Mouse (Mus musculus) liver, adult 2 months (tissue): ENCODE measurements around the gene Zfp202. TPM values are rescaled to one million over a fixed set of nuclear protein-coding genes. Genes with fewer than 3 reads are reported as not detected.
A peak's percentile ranks its signal among the peaks of the same experiment; 100 is the strongest.

ENCODE experiments used
- DNase-seq: peaks from one replicate; pipeline ENCODE4 v3.0.0-alpha.2; 2011; ENCODE audit warnings: low read depth, low spot score; ENCODE audit errors: extremely low read depth
- H3K27ac ChIP-seq: fragments of 200-500 bp; replicated peaks from 2 replicates; pipeline ENCODE4 v1.5.1; 2012; ENCODE audit warnings: low read depth, mild to moderate bottlenecking, control low read depth, inconsistent platforms, low read length; ENCODE audit not compliant: insufficient read depth
- H3K27me3 ChIP-seq: fragments of 200-500 bp; 2 replicates; pipeline ENCODE4 v1.6.1; 2012; ENCODE audit warnings: mild to moderate bottlenecking, moderate library complexity, low read length, inconsistent platforms; ENCODE audit not compliant: control insufficient read depth, insufficient read depth
- H3K36me3 ChIP-seq: fragments of 200-500 bp; 2 replicates; pipeline ENCODE4 v1.6.1; 2012; ENCODE audit warnings: low read length, inconsistent platforms; ENCODE audit not compliant: control insufficient read depth, insufficient read depth
- H3K4me1 ChIP-seq: fragments of 200-500 bp; 2 replicates; pipeline ENCODE4 v1.6.1; 2011; ENCODE audit warnings: low read length; ENCODE audit not compliant: control insufficient read depth, insufficient read depth
- H3K4me3 ChIP-seq: fragments of 200-500 bp; 2 replicates; pipeline ENCODE4 v1.5.1; 2011; ENCODE audit warnings: low read depth, mild to moderate bottlenecking, control low read depth, low read length, moderate library complexity; ENCODE audit not compliant: insufficient read depth
- H3K79me2 ChIP-seq: fragments of 200-500 bp; 2 replicates; pipeline ENCODE4 v1.6.1; 2012; ENCODE audit warnings: inconsistent platforms, mild to moderate bottlenecking, low read length, moderate library complexity; ENCODE audit not compliant: control insufficient read depth, insufficient read depth
- H3K9ac ChIP-seq: fragments of 200-500 bp; 2 replicates; pipeline ENCODE4 v1.6.1; 2012; ENCODE audit warnings: low read depth, mild to moderate bottlenecking, control low read depth, inconsistent platforms, low read length
- CTCF ChIP-seq: fragments of 200-500 bp; IDR thresholded peaks from 2 replicates; pipeline ENCODE4 v1.5.1; 2011; ENCODE audit warnings: low read depth, low read length, control low read depth
- POLR2A ChIP-seq: fragments of 200-500 bp; IDR thresholded peaks from 2 replicates; pipeline ENCODE4 v1.6.1; 2011; ENCODE audit warnings: low read length, control low read depth; ENCODE audit not compliant: insufficient read depth; ENCODE audit errors: extremely low read depth
- WGBS: fragments of 180-500 bp; shearing (Covaris S2); methylation state at CpG from one replicate; pipeline ENCODE4 v1.1.7; 2018; 5-methylcytosine and 5-hydroxymethylcytosine counted together
- polyA plus RNA-seq: library from polyadenylated mRNA; depleted of rRNA; stranded (reverse); fragments of >200 nt; gene quantifications from 2 replicates; pipeline ENCODE4 v1.2.3, GENCODE M21; 2012
- total RNA-seq: library from RNA; depleted of rRNA; stranded (reverse); fragments of >200 nt; gene quantifications from 2 replicates; pipeline ENCODE4 v1.2.3, GENCODE M21; 2014

Gene Zfp202
- total and polyA plus RNA-seq, 2 experiments: 0.28 to 0.65 TPM

DNA sequence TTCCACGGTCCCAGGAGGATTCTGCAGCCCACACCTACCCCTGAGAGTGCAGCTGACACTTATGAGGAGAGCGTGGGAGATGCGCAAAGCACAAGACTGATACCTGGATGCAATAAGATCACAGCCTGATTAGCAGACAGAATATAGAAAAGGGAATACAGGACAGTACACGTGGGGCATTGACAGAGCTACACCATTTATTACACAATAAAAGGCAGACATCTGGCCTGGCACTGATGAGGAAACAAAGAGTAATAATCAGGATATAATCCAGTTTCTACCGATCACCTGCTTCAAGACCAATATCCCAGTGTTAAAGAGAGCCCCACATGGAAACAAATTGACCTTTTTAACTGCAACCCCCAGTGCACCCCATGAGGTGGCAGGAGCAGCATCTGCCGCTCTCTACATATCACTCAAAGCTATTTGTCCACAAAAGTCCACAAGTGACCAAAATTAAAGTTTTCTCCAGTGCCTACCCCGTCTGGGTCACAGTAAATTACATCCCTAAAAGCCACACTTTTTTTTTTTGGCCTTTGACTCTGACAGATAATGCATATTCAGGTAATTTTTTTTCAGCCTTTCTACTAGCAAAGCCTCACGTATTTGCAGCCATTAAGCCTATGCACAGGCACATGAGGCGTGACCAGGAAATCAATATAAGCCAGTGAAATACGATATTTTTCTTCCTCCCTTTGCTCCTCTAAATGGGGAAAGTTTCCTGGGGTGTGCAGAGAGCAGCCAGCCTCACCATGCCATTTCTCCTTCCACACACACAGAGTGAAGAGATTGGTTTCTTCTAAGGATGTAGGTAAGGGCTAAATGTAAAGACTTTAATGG, 42.3 kb downstream of the Zfp202 start:
- Histone ChIP-seq H3K4me3 (no peak overlapping the region), H3K9ac (no peak overlapping the region), H3K27ac (no peak overlapping the region), H3K36me3 (no peaks in the 10 kb centered on the region), H3K4me1 (no peaks in the 10 kb centered on the region), H3K79me2 (no peaks in the 10 kb centered on the region), H3K27me3 (no peaks in the 10 kb centered on the region)
- DNase-seq: no peak
- TF ChIP-seq CTCF (no peak), POLR2A (no peak)
- WGBS: 70% methylated on average over 10 of the region's 10 CpGs

DNA sequence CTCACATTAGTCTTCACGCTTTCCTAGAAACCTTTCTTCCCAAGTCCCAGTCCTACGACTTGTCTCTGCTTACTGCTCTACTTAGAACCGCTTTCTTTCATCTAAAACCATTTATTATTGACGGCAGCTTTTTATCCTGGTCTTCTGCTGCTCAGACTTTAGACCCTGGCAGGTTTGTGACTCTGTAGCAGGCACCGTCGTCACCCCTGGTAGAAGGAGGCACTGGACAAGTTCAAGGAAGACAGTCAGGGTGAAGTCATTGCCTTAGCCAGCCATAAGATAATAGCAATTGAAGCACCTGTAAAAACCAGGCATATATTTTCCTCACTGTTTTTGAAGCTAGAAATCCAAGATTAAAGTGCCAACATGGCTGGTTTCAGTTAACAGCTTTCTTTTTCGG, 43.1 kb downstream of the Zfp202 start:
- H3K27me3 ChIP-seq: no peaks in the 10 kb centered on the region
- TF ChIP-seq POLR2A: no peak
- TF ChIP-seq CTCF: no peak
- H3K36me3 ChIP-seq: no peaks in the 10 kb centered on the region
- no peaks in the 10 kb centered on the region for H3K4me1 ChIP-seq
- no peak overlapping the region for H3K27ac ChIP-seq
- no peak for DNase-seq
- H3K9ac ChIP-seq: no peak overlapping the region
- no peaks in the 10 kb centered on the region for H3K79me2 ChIP-seq
- H3K4me3 ChIP-seq: no peak overlapping the region
- WGBS: 80% methylated on average over 7 of the region's 7 CpGs

DNA sequence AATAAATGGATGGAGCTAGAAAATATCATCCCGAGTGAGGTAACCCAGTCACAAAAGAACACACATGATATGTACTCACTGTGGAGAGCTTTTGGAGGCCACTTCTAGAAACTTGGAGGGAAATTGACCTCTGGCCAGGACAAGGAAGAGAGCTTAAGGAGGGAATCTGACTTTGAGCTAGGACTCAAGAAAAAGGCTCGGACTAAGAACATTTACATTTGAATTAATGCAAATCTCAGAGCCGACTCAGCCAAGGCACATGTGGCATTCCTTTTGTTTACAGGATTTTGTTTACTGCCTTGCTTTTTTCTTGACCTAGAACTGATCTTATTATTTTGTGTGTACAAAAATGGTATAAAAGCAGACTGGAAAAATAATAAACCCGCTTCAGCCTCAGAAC, 47.6 kb downstream of the Zfp202 start:
- H3K27me3 ChIP-seq: no peaks in the 10 kb centered on the region
- no peak overlapping the region for H3K9ac ChIP-seq
- no peaks in the 10 kb centered on the region for H3K79me2 ChIP-seq
- DNase-seq: no peak
- H3K36me3 ChIP-seq: no peaks in the 10 kb centered on the region
- WGBS: 60% methylated on average over 4 of the region's 4 CpGs
- H3K4me1 ChIP-seq: no peaks in the 10 kb centered on the region; the same call in 1 of the 2 replicates
- no peak overlapping the region for H3K27ac ChIP-seq
- H3K4me3 ChIP-seq: no peak overlapping the region
- TF ChIP-seq CTCF (no peak), POLR2A (no peak)

DNA sequence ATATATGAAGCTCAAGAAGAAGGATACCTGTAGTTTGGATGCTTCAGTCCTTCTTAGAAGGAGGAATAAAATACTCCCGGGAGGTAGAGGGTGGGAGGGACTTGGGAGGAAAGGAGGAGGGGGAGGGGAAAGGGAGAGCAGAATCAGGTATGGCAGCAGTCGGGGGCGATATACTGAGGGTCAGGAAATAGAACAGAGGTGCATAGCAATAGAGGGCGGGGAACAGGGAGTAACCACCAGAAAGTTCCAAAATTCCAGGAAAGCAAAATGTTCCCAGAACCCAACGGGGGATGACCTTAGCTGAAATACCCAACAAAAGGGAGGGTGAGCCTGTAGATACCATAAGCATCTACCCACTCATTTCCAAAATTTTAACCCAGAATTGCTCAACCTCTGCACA, 48.2 kb downstream of the Zfp202 start:
- no peaks in the 10 kb centered on the region; the same call in 1 of the 2 replicates for H3K4me1 ChIP-seq
- no peak overlapping the region for H3K9ac ChIP-seq
- no peaks in the 10 kb centered on the region for H3K79me2 ChIP-seq
- no peak for TF ChIP-seq CTCF
- TF ChIP-seq POLR2A: no peak
- 39% methylated on average over 5 of the region's 5 CpGs for WGBS
- H3K36me3 ChIP-seq: no peaks in the 10 kb centered on the region
- DNase-seq: no peak
- no peaks in the 10 kb centered on the region for H3K27me3 ChIP-seq
- H3K27ac ChIP-seq: no peak overlapping the region
- H3K4me3 ChIP-seq: no peak overlapping the region

DNA sequence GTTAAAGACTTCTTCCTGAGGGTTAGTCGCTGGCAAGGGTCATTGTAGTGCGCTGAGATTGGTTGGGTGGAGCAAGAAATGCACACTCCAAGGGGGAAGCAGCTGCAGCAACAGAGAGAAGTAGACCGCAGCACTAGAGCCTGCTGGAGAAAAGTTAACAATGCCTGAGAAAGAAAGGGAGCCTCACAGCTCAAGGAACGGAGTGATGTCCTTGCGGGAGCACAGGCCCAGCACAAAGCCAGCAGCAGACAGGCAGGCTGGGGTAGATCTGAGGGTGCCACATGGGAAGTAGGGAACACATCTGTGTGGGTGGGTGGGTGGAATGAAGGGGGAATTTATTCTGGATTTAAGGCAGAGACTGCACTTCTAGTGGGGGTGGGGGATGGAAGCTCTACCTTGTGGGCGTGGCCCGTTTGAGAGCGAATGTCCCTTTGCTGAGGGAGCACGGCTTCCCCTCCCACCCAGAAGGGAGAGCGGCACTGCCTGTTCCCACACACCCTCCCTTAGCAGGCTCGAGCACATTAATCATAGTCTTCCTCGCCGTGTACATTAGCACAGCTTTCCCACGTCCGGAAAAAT, 49.2 kb downstream of the Zfp202 start:
- no peak overlapping the region for H3K27ac ChIP-seq
- 11% methylated on average over 15 of the region's 15 CpGs for WGBS
- no peaks in the 10 kb centered on the region for H3K79me2 ChIP-seq
- no peaks in the 10 kb centered on the region for H3K27me3 ChIP-seq
- peak; percentile 5 for DNase-seq
- peak overlapping the region; percentile 37 for H3K4me3 ChIP-seq
- no peaks in the 10 kb centered on the region; the same call in 1 of the 2 replicates for H3K4me1 ChIP-seq
- H3K36me3 ChIP-seq: no peaks in the 10 kb centered on the region
- H3K9ac ChIP-seq: 0 out of 2 replicates have a peak overlapping the region, but pooled peaks have one; percentile 14
- TF ChIP-seq POLR2A: no peak
- TF ChIP-seq CTCF: no peak
